Mouse (Mus musculus) lung, postnatal 0 days (tissue): ENCODE measurements at regions not wholly inside any gene's neighbourhood (a gene's known extent, or its start where the extent isn't known, plus 50 kb on each side); places are given as distances from the start of the nearest gene placed in this dataset.

ENCODE experiments used
- CTCF ChIP-seq: IDR thresholded peaks from 2 replicates; pipeline ENCODE4 v1.5.1; 2016; ENCODE audit warnings: antibody characterized with exemption, mild to moderate bottlenecking
- EP300 ChIP-seq: IDR thresholded peaks from 2 replicates; pipeline ENCODE4 v1.6.1; 2016; ENCODE audit warnings: antibody characterized with exemption, mild to moderate bottlenecking, control low read depth

GRCm38 (mm10) chr12:9460193-9460592 is 109.7 kb upstream of the Osr1 start:
- TF ChIP-seq EP300, result no peak
- no peak for TF ChIP-seq CTCF
